Mouse (Mus musculus): ENCODE results near the gene Gm26897. TPM values are rescaled to one million over a fixed set of nuclear protein-coding genes. Genes with fewer than 3 reads are reported as not detected.
A peak's percentile ranks its signal among the peaks of the same experiment; 100 is the strongest.

Gm26897 gene
- polyA plus RNA-seq, 1 experiment from 2014 or later = not detected

- WGBS = 70% methylated on average over 6 of the region's 6 CpGs
Observed at GRCm38 (mm10) chr5:111739480-111739879, 5.8 kb downstream of the Gm26897 start.

GRCm38 (mm10) chr5:111740384-111741275 lies 6.9 kb downstream of the Gm26897 start:
- Histone ChIP-seq H3K4me1 (ENCODE audit: control insufficient read depth, insufficient read depth, low read length) (peaks cover 23% of the 10 kb centered on the region), H3K27me3 (ENCODE audit: control insufficient read depth, insufficient read depth, low read length) (no peaks in the 10 kb centered on the region), H3K36me3 (ENCODE audit: control insufficient read depth, insufficient read depth, low read length) (no peaks in the 10 kb centered on the region), H3K9ac (replicated peaks; ENCODE audit: low read depth, low read length) (no peak overlapping the region), H3K27ac (ENCODE audit: low read depth, low read length) (no peak overlapping the region), H3K9me3 (ENCODE audit: control insufficient read depth, low read length) (no peaks in the 10 kb centered on the region), H3K4me2 (ENCODE audit: low read depth, low read length) (no peak overlapping the region), H3K4me3 (ENCODE audit: low read depth, low read length) (no peak overlapping the region)
- ATAC-seq (ENCODE audit: low read depth) = peak; percentile 72
- 16% methylated on average over 16 of the region's 16 CpGs for WGBS

More at GRCm38 (mm10) chr5:111739480-111739879, 5.8 kb downstream of the Gm26897 start:
- Histone ChIP-seq H3K36me3 (ENCODE audit: control insufficient read depth, insufficient read depth, low read length) (no peaks in the 10 kb centered on the region), H3K4me2 (ENCODE audit: low read depth, low read length) (no peak overlapping the region), H3K4me3 (ENCODE audit: low read depth, low read length) (no peak overlapping the region), H3K4me1 (ENCODE audit: control insufficient read depth, insufficient read depth, low read length) (peaks cover 23% of the 10 kb centered on the region), H3K9ac (replicated peaks; ENCODE audit: low read depth, low read length) (no peak overlapping the region), H3K27me3 (ENCODE audit: control insufficient read depth, insufficient read depth, low read length) (no peaks in the 10 kb centered on the region), H3K9me3 (ENCODE audit: control insufficient read depth, low read length) (no peaks in the 10 kb centered on the region), H3K27ac (ENCODE audit: low read depth, low read length) (no peak overlapping the region)
- no peak for ATAC-seq (ENCODE audit: low read depth)

GRCm38 (mm10) chr5:111741352-111741751 lies 7.6 kb downstream of the Gm26897 start:
- H3K27me3 ChIP-seq (ENCODE audit: control insufficient read depth, insufficient read depth, low read length) = no peaks in the 10 kb centered on the region
- H3K4me2 ChIP-seq (ENCODE audit: low read depth, low read length) = no peak overlapping the region
- no peak overlapping the region for H3K4me3 ChIP-seq (ENCODE audit: low read depth, low read length)
- H3K4me1 ChIP-seq (ENCODE audit: control insufficient read depth, insufficient read depth, low read length) = peaks cover 23% of the 10 kb centered on the region
- WGBS = 5% methylated on average over 11 of the region's 11 CpGs
- 0 out of 2 replicates have a peak overlapping the region, but pooled peaks have one; percentile 10 for H3K27ac ChIP-seq (ENCODE audit: low read depth, low read length)
- ATAC-seq (ENCODE audit: low read depth) = 0 out of 2 replicates have a peak, but pooled peaks have one; percentile 7
- H3K9me3 ChIP-seq (ENCODE audit: control insufficient read depth, low read length) = no peaks in the 10 kb centered on the region
- H3K9ac ChIP-seq (replicated peaks; ENCODE audit: low read depth, low read length) = no peak overlapping the region
- no peaks in the 10 kb centered on the region for H3K36me3 ChIP-seq (ENCODE audit: control insufficient read depth, insufficient read depth, low read length)

GRCm38 (mm10) chr5:111742290-111742898 lies 8.7 kb downstream of the Gm26897 start:
- H3K4me3 ChIP-seq (ENCODE audit: low read depth, low read length) = no peak overlapping the region
- no peaks in the 10 kb centered on the region for H3K9me3 ChIP-seq (ENCODE audit: control insufficient read depth, low read length)
- peaks cover 23% of the 10 kb centered on the region for H3K4me1 ChIP-seq (ENCODE audit: control insufficient read depth, insufficient read depth, low read length)
- peak overlapping the region; percentile 64 for H3K27ac ChIP-seq (ENCODE audit: low read depth, low read length)
- H3K36me3 ChIP-seq (ENCODE audit: control insufficient read depth, insufficient read depth, low read length) = no peaks in the 10 kb centered on the region
- no peak overlapping the region for H3K4me2 ChIP-seq (ENCODE audit: low read depth, low read length)
- 9% methylated on average over 13 of the region's 13 CpGs for WGBS
- H3K27me3 ChIP-seq (ENCODE audit: control insufficient read depth, insufficient read depth, low read length) = no peaks in the 10 kb centered on the region
- peak; percentile 48 for ATAC-seq (ENCODE audit: low read depth)
- no peak overlapping the region; the same call in 1 of the 2 replicates for H3K9ac ChIP-seq (replicated peaks; ENCODE audit: low read depth, low read length)

- no peak for ATAC-seq (ENCODE audit: low read depth)
- Histone ChIP-seq H3K27ac (ENCODE audit: low read depth, low read length) (no peak overlapping the region), H3K27me3 (ENCODE audit: control insufficient read depth, insufficient read depth, low read length) (no peaks in the 10 kb centered on the region), H3K36me3 (ENCODE audit: control insufficient read depth, insufficient read depth, low read length) (no peaks in the 10 kb centered on the region), H3K4me2 (ENCODE audit: low read depth, low read length) (no peak overlapping the region), H3K4me3 (ENCODE audit: low read depth, low read length) (no peak overlapping the region), H3K9ac (replicated peaks; ENCODE audit: low read depth, low read length) (no peak overlapping the region), H3K4me1 (ENCODE audit: control insufficient read depth, insufficient read depth, low read length) (peaks cover 8% of the 10 kb centered on the region; the same call in 1 of the 2 replicates), H3K9me3 (ENCODE audit: control insufficient read depth, low read length) (no peaks in the 10 kb centered on the region)
- WGBS = 80% methylated on average over 5 of the region's 5 CpGs
Observed at GRCm38 (mm10) chr5:111749599-111749998, 15.9 kb downstream of the Gm26897 start.

GRCm38 (mm10) chr5:111750092-111750491 lies 16.4 kb downstream of the Gm26897 start:
- WGBS = 64% methylated on average over 13 of the region's 13 CpGs
- Histone ChIP-seq H3K4me2 (ENCODE audit: low read depth, low read length) (no peak overlapping the region), H3K27ac (ENCODE audit: low read depth, low read length) (no peak overlapping the region), H3K27me3 (ENCODE audit: control insufficient read depth, insufficient read depth, low read length) (no peaks in the 10 kb centered on the region), H3K9ac (replicated peaks; ENCODE audit: low read depth, low read length) (no peak overlapping the region), H3K36me3 (ENCODE audit: control insufficient read depth, insufficient read depth, low read length) (no peaks in the 10 kb centered on the region), H3K4me1 (ENCODE audit: control insufficient read depth, insufficient read depth, low read length) (peaks cover 8% of the 10 kb centered on the region; the same call in 1 of the 2 replicates), H3K9me3 (ENCODE audit: control insufficient read depth, low read length) (no peaks in the 10 kb centered on the region), H3K4me3 (ENCODE audit: low read depth, low read length) (no peak overlapping the region)
- ATAC-seq (ENCODE audit: low read depth) = peak; percentile 21; the same call in 1 of the 2 replicates

- ATAC-seq (ENCODE audit: low read depth) = 0 out of 2 replicates have a peak, but pooled peaks have one; percentile 18
- Histone ChIP-seq H3K4me1 (ENCODE audit: control insufficient read depth, insufficient read depth, low read length) (peaks cover 8% of the 10 kb centered on the region; the same call in 1 of the 2 replicates), H3K36me3 (ENCODE audit: control insufficient read depth, insufficient read depth, low read length) (no peaks in the 10 kb centered on the region), H3K9ac (replicated peaks; ENCODE audit: low read depth, low read length) (no peak overlapping the region), H3K27ac (ENCODE audit: low read depth, low read length) (no peak overlapping the region; the same call in 1 of the 2 replicates), H3K9me3 (ENCODE audit: control insufficient read depth, low read length) (no peaks in the 10 kb centered on the region), H3K4me3 (ENCODE audit: low read depth, low read length) (no peak overlapping the region), H3K4me2 (ENCODE audit: low read depth, low read length) (peak overlapping the region; percentile 11; the same call in 1 of the 2 replicates), H3K27me3 (ENCODE audit: control insufficient read depth, insufficient read depth, low read length) (no peaks in the 10 kb centered on the region)
- 36% methylated on average over 14 of the region's 16 CpGs for WGBS
Observed at GRCm38 (mm10) chr5:111754484-111755139, 20.9 kb downstream of the Gm26897 start.

GRCm38 (mm10) chr5:111755330-111755729 lies 21.6 kb downstream of the Gm26897 start:
- Histone ChIP-seq H3K4me3 (ENCODE audit: low read depth, low read length) (no peak overlapping the region), H3K4me1 (ENCODE audit: control insufficient read depth, insufficient read depth, low read length) (peaks cover 3% of the 10 kb centered on the region; the same call in 1 of the 2 replicates), H3K4me2 (ENCODE audit: low read depth, low read length) (no peak overlapping the region), H3K27me3 (ENCODE audit: control insufficient read depth, insufficient read depth, low read length) (no peaks in the 10 kb centered on the region), H3K27ac (ENCODE audit: low read depth, low read length) (no peak overlapping the region), H3K9ac (replicated peaks; ENCODE audit: low read depth, low read length) (no peak overlapping the region), H3K36me3 (ENCODE audit: control insufficient read depth, insufficient read depth, low read length) (no peaks in the 10 kb centered on the region), H3K9me3 (ENCODE audit: control insufficient read depth, low read length) (no peaks in the 10 kb centered on the region)
- no peak for ATAC-seq (ENCODE audit: low read depth)
- 7% methylated on average over 5 of the region's 5 CpGs for WGBS

All from neural tube, embryonic 14.5 days (tissue).